Mouse (Mus musculus) forebrain, embryonic 16.5 days (tissue): ENCODE data around the gene Sec1. TPM values are rescaled to one million over a fixed set of nuclear protein-coding genes. Genes with fewer than 3 reads are reported as not detected.
A peak's percentile ranks its signal among the peaks of the same experiment; 100 is the strongest.

Source experiments
- ATAC-seq: fragments of 200-750 bp; cut with Nextera tagmentation; 2 replicates; pipeline ENCODE4 v1.8.0; 2017; ENCODE audit warnings: mild to moderate bottlenecking, moderate library complexity
- H3K27ac ChIP-seq: fragments of 300-500 bp; sonication (generic); 2 replicates; pipeline ENCODE4 v1.5.1; 2014; ENCODE audit warnings: low read length, control low read depth
- H3K27me3 ChIP-seq: fragments of 300-500 bp; sonication (generic); replicated peaks from 2 replicates; pipeline ENCODE4 v1.6.1; 2014; ENCODE audit warnings: low read length; ENCODE audit not compliant: control insufficient read depth, insufficient read depth
- H3K36me3 ChIP-seq: fragments of 300-500 bp; sonication (generic); 2 replicates; pipeline ENCODE4 v1.6.1; 2014; ENCODE audit not compliant: control insufficient read depth, insufficient read depth
- H3K4me1 ChIP-seq: fragments of 300-500 bp; sonication (generic); replicated peaks from 2 replicates; pipeline ENCODE4 v1.6.1; 2014; ENCODE audit warnings: low read length; ENCODE audit not compliant: control insufficient read depth, insufficient read depth
- H3K4me2 ChIP-seq: fragments of 300-500 bp; sonication (generic); 2 replicates; pipeline ENCODE4 v1.6.1; 2014; ENCODE audit warnings: mild to moderate bottlenecking, low read length, control low read depth
- H3K4me3 ChIP-seq: fragments of 300-500 bp; sonication (generic); replicated peaks from 2 replicates; pipeline ENCODE4 v1.5.1; 2014; ENCODE audit warnings: mild to moderate bottlenecking, low read length, control low read depth
- H3K9ac ChIP-seq: fragments of 300-500 bp; sonication (generic); replicated peaks from 2 replicates; pipeline ENCODE4 v1.6.1; 2014; ENCODE audit warnings: low read depth, low read length, control low read depth
- H3K9me3 ChIP-seq: fragments of 300-500 bp; sonication (generic); 2 replicates; pipeline ENCODE4 v1.6.1; 2016; ENCODE audit warnings: low read length; ENCODE audit not compliant: control insufficient read depth
- WGBS: fragments of 180-500 bp; shearing (Covaris S2); extraction: QIAGEN DNeasy Blood & Tissue Kit; methylation state at CpG from one replicate; pipeline ENCODE4 v1.1.7; 2014; 5-methylcytosine and 5-hydroxymethylcytosine counted together
- polyA plus RNA-seq: library from polyadenylated mRNA; unstranded; fragments of >200 nt; fragmentation: Nextera tagmentation; extraction: Ambion mirVana; gene quantifications from 2 replicates; pipeline ENCODE4 v1.2.1, GENCODE M21; 2015

The Sec1 gene
- polyA plus RNA-seq, 1 experiment from 2014 or later: 0.10 TPM

GRCm38 (mm10) chr7:45630064-45630907, 63.9 kb downstream of the Sec1 start:
- no peak for ATAC-seq
- H3K4me3 ChIP-seq: no peak overlapping the region
- WGBS: 72% methylated on average over 23 of the region's 23 CpGs
- no peak overlapping the region for H3K4me2 ChIP-seq
- H3K9me3 ChIP-seq: no peaks in the 10 kb centered on the region
- H3K36me3 ChIP-seq: no peaks in the 10 kb centered on the region
- H3K9ac ChIP-seq: no peak overlapping the region
- H3K4me1 ChIP-seq: peaks cover 14% of the 10 kb centered on the region
- no peak overlapping the region for H3K27ac ChIP-seq
- no peaks in the 10 kb centered on the region; the same call in 1 of the 2 replicates for H3K27me3 ChIP-seq

DNA sequence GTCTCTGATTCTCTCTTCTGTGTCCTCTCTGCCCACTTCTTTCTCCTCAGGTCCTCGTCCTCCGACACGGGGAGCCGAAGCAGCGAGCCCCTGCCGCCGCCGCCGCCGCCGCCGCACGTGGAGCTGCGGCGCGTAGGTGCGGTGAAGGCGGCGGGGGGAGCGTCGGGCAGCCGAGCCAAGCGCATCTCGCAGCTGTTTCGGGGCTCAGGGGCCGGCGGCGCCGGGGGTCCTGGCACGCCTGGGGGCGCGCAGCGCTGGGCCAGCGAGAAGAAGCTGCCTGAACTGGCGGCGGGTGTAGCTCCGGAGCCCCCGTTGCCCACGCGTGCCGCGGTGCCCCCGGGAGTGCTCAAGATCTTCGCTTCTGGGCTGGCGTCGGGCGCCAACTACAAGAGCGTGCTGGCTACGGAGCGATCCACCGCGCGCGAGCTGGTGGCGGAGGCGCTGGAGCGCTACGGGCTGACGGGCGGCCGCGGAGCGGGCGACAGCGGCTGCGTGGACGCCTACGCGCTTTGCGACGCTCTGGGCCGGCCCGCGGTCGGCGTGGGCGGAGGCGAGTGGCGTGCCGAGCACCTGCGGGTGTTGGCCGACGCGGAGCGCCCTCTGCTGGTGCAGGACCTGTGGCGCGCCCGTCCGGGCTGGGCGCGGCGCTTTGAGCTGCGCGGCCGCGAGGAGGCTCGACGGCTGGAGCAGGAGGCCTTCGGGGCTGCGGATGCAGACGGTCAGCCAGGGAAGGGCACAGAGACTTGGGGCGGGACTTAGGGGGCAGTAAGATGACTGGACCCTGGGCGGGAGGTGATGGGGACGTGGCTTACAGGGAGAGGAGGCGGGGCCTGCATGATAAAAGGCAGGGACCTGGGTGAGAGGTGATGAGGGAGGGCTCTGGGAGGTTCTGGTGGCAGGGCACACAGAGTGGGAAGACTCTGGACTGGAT, 65.6 kb downstream of the Sec1 start:
- H3K4me2 ChIP-seq: peak overlapping the region; percentile 91
- H3K9ac ChIP-seq: peak overlapping the region; percentile 84
- H3K27me3 ChIP-seq: no peaks in the 10 kb centered on the region; the same call in 1 of the 2 replicates
- no peaks in the 10 kb centered on the region for H3K9me3 ChIP-seq
- WGBS: under 1% methylated on average over 105 of the region's 105 CpGs
- no peaks in the 10 kb centered on the region for H3K36me3 ChIP-seq
- peaks cover 14% of the 10 kb centered on the region for H3K4me1 ChIP-seq
- ATAC-seq: peak; percentile 84
- H3K4me3 ChIP-seq: peak overlapping the region; percentile 61
- H3K27ac ChIP-seq: peak overlapping the region; percentile 85

Other genes starting within 250 kb of the Sec1 start
- 5,701 and 5,899 TPM in 2 replicates for gene Ftl1, start 234.5 kb downstream of the Sec1 start, polyA plus RNA-seq
- gene Bax, start 227.5 kb downstream of the Sec1 start, polyA plus RNA-seq: 225 and 257 TPM in 2 replicates
- 0.12 TPM in 1 of 2 replicates, not detected in the other for gene Tulp2, start 212.5 kb downstream of the Sec1 start, polyA plus RNA-seq
- not detected in 2 replicates for gene Gm45808, start 207.6 kb downstream of the Sec1 start, polyA plus RNA-seq
- gene Dhdh, start 205.6 kb downstream of the Sec1 start, polyA plus RNA-seq: 2.2 and 3.0 TPM in 2 replicates
- 106 and 107 TPM in 2 replicates for gene Nucb1, start 184.0 kb downstream of the Sec1 start, polyA plus RNA-seq
- gene Ppp1r15a, start 168.1 kb downstream of the Sec1 start, polyA plus RNA-seq: 14.4 and 16.4 TPM in 2 replicates
- 0.57 and 0.81 TPM in 2 replicates for gene Plekha4, start 168.1 kb downstream of the Sec1 start, polyA plus RNA-seq
- not detected in 2 replicates for gene Hsd17b14, start 139.5 kb downstream of the Sec1 start, polyA plus RNA-seq
- gene Bcat2, start 124.2 kb downstream of the Sec1 start, polyA plus RNA-seq: 24.2 and 24.5 TPM in 2 replicates
- gene Fgf21, start 78.9 kb downstream of the Sec1 start, polyA plus RNA-seq: not detected in 2 replicates
- not detected in 2 replicates for gene Fut1, start 77.1 kb downstream of the Sec1 start, polyA plus RNA-seq
- gene Izumo1, start 72.6 kb downstream of the Sec1 start, polyA plus RNA-seq: not detected in 2 replicates
- gene Rasip1, start 66.9 kb downstream of the Sec1 start, polyA plus RNA-seq: 13.5 and 15.1 TPM in 2 replicates
- 2.8 and 4.2 TPM in 2 replicates for gene Mamstr, start 54.4 kb downstream of the Sec1 start, polyA plus RNA-seq
- 0.10 and 0.21 TPM in 2 replicates for gene Fut2, start 28.0 kb downstream of the Sec1 start, polyA plus RNA-seq
- gene Ntn5, start 10.4 kb downstream of the Sec1 start, polyA plus RNA-seq: 0.80 and 0.84 TPM in 2 replicates
- 40.1 and 64.4 TPM in 2 replicates for gene Car11, start 5.4 kb upstream of the Sec1 start, polyA plus RNA-seq
- gene Dbp, start 10.7 kb upstream of the Sec1 start, polyA plus RNA-seq: 4.1 and 4.3 TPM in 2 replicates
- gene Rpl18, start 21.1 kb upstream of the Sec1 start, polyA plus RNA-seq: 567 and 579 TPM in 2 replicates
- gene Sphk2, start 23.6 kb upstream of the Sec1 start, polyA plus RNA-seq: 29.9 and 31.1 TPM in 2 replicates
- 0.60 and 1.1 TPM in 2 replicates for gene Fam83e, start 26.8 kb upstream of the Sec1 start, polyA plus RNA-seq
- gene Spaca4, start 31.4 kb upstream of the Sec1 start, polyA plus RNA-seq: not detected in 2 replicates
- gene Lmtk3, start 89.3 kb upstream of the Sec1 start, polyA plus RNA-seq: 18.9 and 26.4 TPM in 2 replicates
- 5.5 and 7.1 TPM in 2 replicates for gene Sult2b1, start 90.3 kb upstream of the Sec1 start, polyA plus RNA-seq
- gene Cyth2, start 120.2 kb upstream of the Sec1 start, polyA plus RNA-seq: 327 and 379 TPM in 2 replicates
- 0.85 and 1.1 TPM in 2 replicates for gene Kcnj14, start 130.4 kb upstream of the Sec1 start, polyA plus RNA-seq
- gene Grwd1, start 136.5 kb upstream of the Sec1 start, polyA plus RNA-seq: 45.3 and 46.1 TPM in 2 replicates
- gene Kdelr1, start 178.4 kb upstream of the Sec1 start, polyA plus RNA-seq: 41.8 TPM in 2 replicates
- gene Grin2d, start 184.0 kb upstream of the Sec1 start, polyA plus RNA-seq: 0.56 and 1.5 TPM in 2 replicates
- gene Syngr4, start 202.3 kb upstream of the Sec1 start, polyA plus RNA-seq: 0.63 TPM in 1 of 2 replicates, not detected in the other
- gene Tmem143, start 202.5 kb upstream of the Sec1 start, polyA plus RNA-seq: 5.7 and 6.0 TPM in 2 replicates
- 19.2 and 21.6 TPM in 2 replicates for gene Emp3, start 227.0 kb upstream of the Sec1 start, polyA plus RNA-seq
- 3.1 and 4.6 TPM in 2 replicates for gene Ccdc114, start 229.7 kb upstream of the Sec1 start, polyA plus RNA-seq